Mouse (Mus musculus) megakaryocyte, embryonic 14.5 days (primary cell): ENCODE measurements around the gene Rnf26.

Experiments used
- FLI1 ChIP-seq: IDR thresholded peaks from 2 replicates; pipeline ENCODE4 v1.6.1; 2012; ENCODE audit warnings: low read length, inconsistent platforms, mixed read lengths
- GATA1 ChIP-seq: IDR thresholded peaks from 3 replicates; pipeline ENCODE4 v1.6.1; 2012; ENCODE audit warnings: mixed read lengths, low read length, inconsistent platforms, borderline replicate concordance

DNA sequence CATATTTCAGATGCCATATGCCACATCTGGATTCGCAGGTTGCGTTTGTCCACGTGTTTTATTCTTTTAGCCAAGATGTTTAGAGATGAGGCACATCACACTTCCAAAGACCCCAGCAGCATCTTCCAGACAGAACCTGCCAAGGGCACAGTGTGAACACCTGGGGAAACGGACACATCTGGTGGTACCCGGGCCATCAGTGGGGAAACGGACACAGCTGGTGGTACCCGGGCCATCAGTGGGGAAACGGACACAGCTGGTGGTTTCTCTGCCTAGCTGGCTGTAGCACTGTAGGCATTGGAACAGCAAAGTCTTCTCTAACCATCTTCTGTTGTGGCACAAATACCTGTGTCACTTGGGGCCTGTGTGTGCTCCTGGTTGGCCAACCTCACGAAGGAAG, 17.5 kb downstream of the Rnf26 start:
- no peak for TF ChIP-seq FLI1
- no peak for TF ChIP-seq GATA1
